In the genomic region with DNA sequence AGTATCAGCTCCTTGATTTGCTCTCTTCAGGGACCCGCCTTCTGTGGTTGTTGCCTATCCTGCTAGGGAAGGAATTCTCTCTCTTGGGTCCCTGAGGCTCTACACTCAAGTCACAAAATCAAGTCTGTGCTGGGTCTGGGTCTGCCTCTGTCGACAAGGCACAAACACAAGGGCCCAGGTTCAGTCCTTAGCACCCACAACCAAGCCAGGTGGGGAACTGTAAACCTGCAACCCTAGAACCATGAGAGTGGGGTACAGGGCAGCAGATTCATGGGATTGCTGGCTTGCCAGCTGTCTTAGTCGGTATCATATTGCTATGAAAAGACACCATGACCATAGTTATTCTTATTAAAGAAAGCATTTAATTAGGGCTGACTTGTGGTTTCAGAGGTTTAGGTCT, we compare ENCODE assay signal across 24 mouse cellular contexts.
DNase-seq lines count a peak whose midpoint lies in the region; ATAC-seq and TF ChIP-seq lines count a peak whose summit lies in the region.
"Had no signal": no experiment of that assay in that cellular context is flagged by ENCODE, and none has a peak within 500 bp of the region (broad histone marks: within the 10 kb centered on the region; RNA-seq: fewer than 3 reads in every experiment).

No protein-coding gene starts in this region.

- no peak for DNase-seq in heart, postnatal 14 days
- DNase-seq in embryonic facial prominence, embryonic 10.5 days (ENCODE audit: low spot score), result peak; percentile 3
- DNase-seq in stomach, postnatal 0 days (ENCODE audit: low spot score), result peak; percentile 10
- DNase-seq in spleen, postnatal 36 days (ENCODE audit: low spot score in 2 of 2), result no peak
- no peak for DNase-seq in cerebellum, adult 11-12 months
- DNase-seq: adrenal gland, adult 8-10 months; adrenal gland, postnatal 14 days; adrenal gland, postnatal 36 days; cerebellum, adult 18-20 months; cerebellum, adult 8-10 months; cerebellum, postnatal 10 days; cerebellum, postnatal 25 days had no signal

- H3K9ac ChIP-seq in heart, embryonic 13.5 days, result no peak overlapping the region
- no peak overlapping the region for H3K9ac ChIP-seq in stomach, postnatal 0 days (ENCODE audit: low read length)
- H3K9ac ChIP-seq: embryonic facial prominence, embryonic 13.5 days; embryonic facial prominence, embryonic 15.5 days; forebrain, embryonic 12.5 days had no signal

- no peak overlapping the region for H3K4me2 ChIP-seq in heart, embryonic 13.5 days
- no peak overlapping the region for H3K4me2 ChIP-seq in stomach, postnatal 0 days (replicated peaks; ENCODE audit: low read depth)
- H3K4me2 ChIP-seq: embryonic facial prominence, embryonic 13.5 days; embryonic facial prominence, embryonic 15.5 days; forebrain, embryonic 12.5 days had no signal

- TF ChIP-seq CTCF in E14TG2a.4 (conservative IDR thresholded peaks at IDR 0.05; ENCODE audit: low read length), result no peak
- no peak for TF ChIP-seq CTCF in stomach, postnatal 0 days (IDR thresholded peaks at IDR 0.05; ENCODE audit: low read depth)

- peaks cover 22% of the 10 kb centered on the region for H3K36me3 ChIP-seq in heart, embryonic 13.5 days
- no peaks in the 10 kb centered on the region; the same call in 1 of the 2 replicates for H3K36me3 ChIP-seq in E14TG2a.4 (ENCODE audit: insufficient read depth, low read length)
- peaks cover 4% of the 10 kb centered on the region; the same call in 1 of the 2 replicates for H3K36me3 ChIP-seq in embryonic facial prominence, embryonic 10.5 days (replicated peaks)
- H3K36me3 ChIP-seq in stomach, postnatal 0 days (ENCODE audit: control insufficient read depth, insufficient read depth, low read length), result peaks cover 3% of the 10 kb centered on the region; the same call in 1 of the 2 replicates
- H3K36me3 ChIP-seq: forebrain, embryonic 12.5 days; G1E had no signal

- H3K27ac ChIP-seq in heart, embryonic 13.5 days (replicated peaks), result peak overlapping the region; percentile 32; the same call in 1 of the 2 replicates
- H3K27ac ChIP-seq in embryonic facial prominence, embryonic 10.5 days (replicated peaks), result no peak overlapping the region
- no peak overlapping the region for H3K27ac ChIP-seq in stomach, postnatal 0 days (replicated peaks)
- H3K27ac ChIP-seq: embryonic facial prominence, embryonic 13.5 days; embryonic facial prominence, embryonic 15.5 days; forebrain, embryonic 10.5 days; forebrain, embryonic 12.5 days had no signal

- no peak for TF ChIP-seq EP300 in stomach, postnatal 0 days (optimal IDR thresholded peaks at IDR 0.05)

- H3K27me3 ChIP-seq in heart, embryonic 13.5 days (replicated peaks), result no peaks in the 10 kb centered on the region
- no peaks in the 10 kb centered on the region for H3K27me3 ChIP-seq in E14TG2a.4 (ENCODE audit: insufficient read depth, low read length)
- H3K27me3 ChIP-seq in embryonic facial prominence, embryonic 10.5 days (replicated peaks; ENCODE audit: low read depth, poor library complexity, severe bottlenecking), result no peaks in the 10 kb centered on the region
- no peaks in the 10 kb centered on the region for H3K27me3 ChIP-seq in stomach, postnatal 0 days (ENCODE audit: control insufficient read depth, insufficient read depth, low read length)
- H3K27me3 ChIP-seq: embryonic facial prominence, embryonic 13.5 days; embryonic facial prominence, embryonic 15.5 days; forebrain, embryonic 12.5 days; Patski had no signal

- intact Hi-C loops in heart, postnatal 14 days (cut with DNase I), result no loop called here

- 76% methylated on average over 3 of the region's 3 CpGs for WGBS in heart, embryonic 13.5 days
- 92% methylated on average over 3 of the region's 3 CpGs for WGBS in embryonic facial prominence, embryonic 10.5 days
- WGBS in stomach, postnatal 0 days, result 91% methylated on average over 3 of the region's 3 CpGs

- ATAC-seq in heart, embryonic 13.5 days (ENCODE audit: extremely low read depth, insufficient number of reproducible peaks, low FRiP score, low TSS enrichment), result no peak
- ATAC-seq in stomach, postnatal 0 days (ENCODE audit: low FRiP score, low TSS enrichment), result no peak
- ATAC-seq: activated CD4-positive, CD25-positive, alpha-beta regulatory T cell, adult 4 months; forebrain, embryonic 14.5 days; forebrain, embryonic 16.5 days; Patski had no signal

- no peaks in the 10 kb centered on the region for H3K9me3 ChIP-seq in heart, embryonic 13.5 days
- H3K9me3 ChIP-seq in E14TG2a.4 (ENCODE audit: low read length), result no peaks in the 10 kb centered on the region
- H3K9me3 ChIP-seq in embryonic facial prominence, embryonic 10.5 days, result no peaks in the 10 kb centered on the region
- no peaks in the 10 kb centered on the region for H3K9me3 ChIP-seq in stomach, postnatal 0 days (ENCODE audit: control insufficient read depth, low read length)
- H3K9me3 ChIP-seq: embryonic facial prominence, embryonic 13.5 days; embryonic facial prominence, embryonic 15.5 days; forebrain, embryonic 10.5 days; forebrain, embryonic 12.5 days; G1E had no signal

- no peak overlapping the region for H3K4me3 ChIP-seq in heart, embryonic 13.5 days
- peak overlapping the region; percentile 65; the same call in 1 of the 2 replicates for H3K4me3 ChIP-seq in E14TG2a.4 (replicated peaks; ENCODE audit: low read length)
- H3K4me3 ChIP-seq in embryonic facial prominence, embryonic 10.5 days, result no peak overlapping the region
- H3K4me3 ChIP-seq in stomach, postnatal 0 days (ENCODE audit: low read depth, low read length), result no peak overlapping the region
- H3K4me3 ChIP-seq: embryonic facial prominence, embryonic 13.5 days; embryonic facial prominence, embryonic 15.5 days; erythroblast, embryonic 14.5 days; forebrain, embryonic 10.5 days; forebrain, embryonic 12.5 days had no signal

- peaks cover 66% of the 10 kb centered on the region for H3K4me1 ChIP-seq in heart, embryonic 13.5 days
- H3K4me1 ChIP-seq in E14TG2a.4 (replicated peaks; ENCODE audit: low read depth, low read length), result peaks cover 38% of the 10 kb centered on the region
- peaks cover 21% of the 10 kb centered on the region for H3K4me1 ChIP-seq in embryonic facial prominence, embryonic 10.5 days
- H3K4me1 ChIP-seq in stomach, postnatal 0 days (replicated peaks; ENCODE audit: control insufficient read depth, insufficient read depth), result peaks cover 4% of the 10 kb centered on the region; the same call in 1 of the 2 replicates
- H3K4me1 ChIP-seq: forebrain, embryonic 12.5 days had no signal

Comparison
In these comparisons a context has a peak if more than half of its experiments do, and no peak if none do; other contexts are left out.
1. DNase-seq: peak in embryonic facial prominence, embryonic 10.5 days (single experiment) and stomach, postnatal 0 days (single experiment); none in heart, postnatal 14 days (0 of 2), spleen, postnatal 36 days (0 of 2) and cerebellum, adult 11-12 months (single experiment).